Mouse (Mus musculus) kidney, adult 10 weeks (tissue): ENCODE results near the gene Mrgprb4. TPM values are rescaled to one million over a fixed set of nuclear protein-coding genes. Genes with fewer than 3 reads are reported as not detected.

ENCODE experiments used
- polyA plus RNA-seq: library from polyadenylated mRNA; stranded (reverse); fragments of 350-450 nt; fragmentation: Illumina TruSeq; extraction: RNeasy Lipid Tissue Mini Kit (QIAGEN cat#74804); gene quantifications from one replicate; pipeline ENCODE4 v1.2.3, GENCODE M21; 2014; ENCODE audit warnings: low read depth, low replicate concordance

The Mrgprb4 gene
- not detected for polyA plus RNA-seq

GRCm38 (mm10) chr7:48199188-48199587 lies at the start of gene Mrgprb4:
Gene Mrgprb4, minus strand, starts transcription at chr7:48199288.

GRCm38 (mm10) chr7:48168919-48169318 lies 30.2 kb downstream of the Mrgprb4 start, which contains the start of gene Mrgprb5:
Gene Mrgprb5, minus strand, starts transcription at chr7:48169019.

Other genes with a start within 250 kb of the Mrgprb4 start
- not detected for gene Mrgpra4, start 217.2 kb downstream of the Mrgprb4 start, polyA plus RNA-seq
- not detected for gene Mrgprx1, start 171.7 kb downstream of the Mrgprb4 start, polyA plus RNA-seq
- not detected for gene Mrgprb5, start 30.3 kb downstream of the Mrgprb4 start, polyA plus RNA-seq
- not detected for gene Mrgprb8, start 189.2 kb upstream of the Mrgprb4 start, polyA plus RNA-seq